Mouse (Mus musculus) hindbrain, embryonic 15.5 days (tissue): ENCODE results near the gene Gpr88. TPM values are rescaled to one million over a fixed set of nuclear protein-coding genes. Genes with fewer than 3 reads are reported as not detected.

ENCODE experiments used
- ATAC-seq: fragments of 200-750 bp; cut with Nextera tagmentation; 2 replicates; pipeline ENCODE4 v1.8.0; 2017; ENCODE audit warnings: low read depth, moderate number of reproducible peaks, moderate TSS enrichment; ENCODE audit not compliant: low FRiP score
- H3K27ac ChIP-seq: fragments of 300-500 bp; sonication (generic); replicated peaks from 2 replicates; pipeline ENCODE4 v1.5.1; 2015; ENCODE audit warnings: mild to moderate bottlenecking, inconsistent platforms
- H3K27me3 ChIP-seq: fragments of 300-500 bp; sonication (generic); 2 replicates; pipeline ENCODE4 v1.6.1; 2015; ENCODE audit warnings: control low read depth, inconsistent platforms
- H3K36me3 ChIP-seq: fragments of 300-500 bp; sonication (generic); 2 replicates; pipeline ENCODE4 v1.6.1; 2015; ENCODE audit warnings: control low read depth, inconsistent platforms
- H3K4me1 ChIP-seq: fragments of 300-500 bp; sonication (generic); replicated peaks from 2 replicates; pipeline ENCODE4 v1.6.1; 2015; ENCODE audit warnings: control low read depth, inconsistent platforms
- H3K4me2 ChIP-seq: fragments of 300-500 bp; sonication (generic); 2 replicates; pipeline ENCODE4 v1.6.1; 2015; ENCODE audit warnings: moderate library complexity, mild to moderate bottlenecking, inconsistent platforms
- H3K4me3 ChIP-seq: fragments of 300-500 bp; sonication (generic); 2 replicates; pipeline ENCODE4 v1.5.1; 2015; ENCODE audit warnings: mild to moderate bottlenecking, inconsistent platforms
- H3K9ac ChIP-seq: fragments of 300-500 bp; sonication (generic); 2 replicates; pipeline ENCODE4 v1.6.1; 2015; ENCODE audit warnings: inconsistent platforms
- H3K9me3 ChIP-seq: fragments of 300-500 bp; sonication (generic); 2 replicates; pipeline ENCODE4 v1.6.1; 2016; ENCODE audit warnings: control low read depth, inconsistent platforms
- WGBS: fragments of 180-500 bp; shearing (Covaris S2); methylation state at CpG from one replicate; pipeline ENCODE4 v1.1.7; 2015; 5-methylcytosine and 5-hydroxymethylcytosine counted together
- polyA plus RNA-seq: library from polyadenylated mRNA; unstranded; fragments of >200 nt; fragmentation: Nextera tagmentation; extraction: Ambion mirVana; gene quantifications from 2 replicates; pipeline ENCODE4 v1.2.1, GENCODE M21; 2015

Gene Gpr88
- polyA plus RNA-seq, 1 experiment from 2014 or later = 6.3 TPM

DNA sequence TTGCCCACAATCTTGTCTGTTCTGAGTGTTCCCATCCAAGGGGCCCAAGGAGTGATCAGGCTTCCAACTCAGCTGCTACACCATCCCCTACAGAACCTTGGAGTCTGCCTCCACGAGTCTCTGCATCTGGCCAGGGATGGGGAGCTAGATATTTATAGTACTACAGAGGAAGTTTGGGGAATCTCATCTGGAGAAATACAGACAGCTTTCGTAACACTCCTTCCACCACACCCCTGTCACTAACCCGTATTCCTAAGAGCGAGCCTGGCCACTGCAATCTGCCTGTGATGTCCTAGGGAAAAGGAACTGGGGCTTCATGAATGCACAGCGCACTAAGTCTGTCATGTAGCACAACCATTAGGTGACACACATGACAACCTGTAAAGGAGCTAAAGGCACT is 41.7 kb downstream of the Gpr88 start:
- Histone ChIP-seq H3K36me3 (no peaks in the 10 kb centered on the region), H3K9me3 (no peaks in the 10 kb centered on the region), H3K9ac (no peak overlapping the region), H3K4me2 (no peak overlapping the region), H3K27me3 (no peaks in the 10 kb centered on the region), H3K4me1 (no peaks in the 10 kb centered on the region), H3K4me3 (no peak overlapping the region), H3K27ac (no peak overlapping the region)
- ATAC-seq = no peak
- 92% methylated on average over 5 of the region's 5 CpGs for WGBS

DNA sequence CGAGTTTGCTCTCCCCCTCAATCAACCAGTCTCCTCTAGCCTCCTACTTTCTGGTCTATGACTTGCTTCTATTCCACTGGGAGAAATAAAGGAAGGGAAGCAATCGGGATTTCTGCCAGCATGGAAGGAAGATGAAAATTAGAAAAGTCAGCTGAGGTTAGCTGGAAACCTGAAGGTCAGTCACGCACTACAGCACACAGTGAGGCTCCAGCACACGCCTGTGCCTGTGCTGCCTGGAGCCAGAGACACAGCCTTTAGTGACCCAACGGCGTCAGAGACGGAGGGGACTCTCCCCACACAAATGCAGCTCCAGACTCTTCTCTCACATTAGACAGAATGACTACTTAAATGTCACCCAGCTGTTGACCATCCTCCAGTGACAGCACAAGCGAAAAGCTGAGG is 42.6 kb downstream of the Gpr88 start:
- 60% methylated on average over 8 of the region's 8 CpGs for WGBS
- H3K9ac ChIP-seq = no peak overlapping the region
- ATAC-seq = no peak

GRCm38 (mm10) chr3:116209214-116209613 is 44.1 kb downstream of the Gpr88 start:
- Histone ChIP-seq H3K27ac (no peak overlapping the region), H3K4me1 (no peaks in the 10 kb centered on the region), H3K9ac (no peak overlapping the region), H3K27me3 (no peaks in the 10 kb centered on the region), H3K4me3 (no peak overlapping the region), H3K36me3 (no peaks in the 10 kb centered on the region), H3K9me3 (no peaks in the 10 kb centered on the region), H3K4me2 (no peak overlapping the region)
- 89% methylated on average over 8 of the region's 8 CpGs for WGBS
- ATAC-seq = no peak

More for the DNA sequence above, 42.6 kb downstream of the Gpr88 start:
- Histone ChIP-seq H3K4me2 (no peak overlapping the region), H3K9me3 (no peaks in the 10 kb centered on the region), H3K4me3 (no peak overlapping the region), H3K36me3 (no peaks in the 10 kb centered on the region), H3K4me1 (no peaks in the 10 kb centered on the region), H3K27ac (no peak overlapping the region), H3K27me3 (no peaks in the 10 kb centered on the region)

GRCm38 (mm10) chr3:116206306-116206834 is 46.9 kb downstream of the Gpr88 start:
- no peak overlapping the region for H3K27ac ChIP-seq
- no peak overlapping the region for H3K9ac ChIP-seq
- no peaks in the 10 kb centered on the region for H3K4me1 ChIP-seq
- no peak overlapping the region for H3K4me2 ChIP-seq
- 80% methylated on average over 8 of the region's 8 CpGs for WGBS
- no peaks in the 10 kb centered on the region for H3K9me3 ChIP-seq
- ATAC-seq = no peak
- no peak overlapping the region for H3K4me3 ChIP-seq
- H3K27me3 ChIP-seq = no peaks in the 10 kb centered on the region
- H3K36me3 ChIP-seq = no peaks in the 10 kb centered on the region

- H3K4me1 ChIP-seq = no peaks in the 10 kb centered on the region
- no peak overlapping the region for H3K4me3 ChIP-seq
- no peaks in the 10 kb centered on the region for H3K27me3 ChIP-seq
- no peak overlapping the region for H3K4me2 ChIP-seq
- no peak for ATAC-seq
- WGBS = 81% methylated on average over 13 of the region's 13 CpGs
- no peak overlapping the region for H3K9ac ChIP-seq
- no peaks in the 10 kb centered on the region for H3K9me3 ChIP-seq
- no peak overlapping the region for H3K27ac ChIP-seq
- no peaks in the 10 kb centered on the region for H3K36me3 ChIP-seq
Observed at GRCm38 (mm10) chr3:116205346-116206219, 47.7 kb downstream of the Gpr88 start.

DNA sequence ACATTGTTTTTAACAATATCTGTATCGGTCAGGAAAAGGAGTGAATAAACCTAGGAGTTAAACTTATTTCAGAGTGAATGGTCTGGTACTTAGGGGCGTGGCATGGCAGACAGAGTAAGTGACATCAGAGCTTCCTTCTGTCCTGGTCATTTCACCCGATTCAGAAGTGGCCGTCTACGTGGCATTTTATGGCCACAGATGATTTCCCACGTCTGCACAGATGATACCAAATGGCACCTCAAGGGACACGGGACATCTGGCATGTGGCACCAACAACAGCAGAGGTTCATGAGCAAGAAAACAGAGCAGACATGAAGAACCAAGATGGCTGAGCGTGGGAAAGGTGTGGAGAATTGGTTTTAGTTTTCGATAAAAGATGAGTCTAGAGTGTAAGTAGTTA is 48.7 kb downstream of the Gpr88 start:
- no peak for ATAC-seq

DNA sequence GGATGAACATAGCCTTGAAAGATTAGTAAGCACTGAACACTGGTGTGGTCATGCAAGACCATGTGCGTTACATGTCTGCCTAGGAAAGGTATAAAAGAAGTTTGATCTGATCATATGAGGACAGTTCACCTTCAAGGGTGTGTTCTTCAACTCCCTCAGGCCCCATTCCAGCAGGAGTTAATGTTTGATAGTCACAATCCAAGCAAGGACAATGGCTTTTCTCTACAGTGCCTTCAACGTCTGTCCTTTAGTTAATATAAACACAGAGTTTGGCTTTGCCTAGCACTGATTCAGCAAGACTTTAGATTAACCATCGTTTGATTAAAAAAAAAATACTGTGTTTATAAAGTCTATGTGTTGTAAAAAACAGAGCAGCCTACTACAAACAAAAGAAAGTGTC is 49.4 kb downstream of the Gpr88 start:
- Histone ChIP-seq H3K9me3 (no peaks in the 10 kb centered on the region), H3K9ac (no peak overlapping the region), H3K27me3 (no peaks in the 10 kb centered on the region), H3K4me2 (no peak overlapping the region), H3K4me1 (no peaks in the 10 kb centered on the region), H3K36me3 (no peaks in the 10 kb centered on the region), H3K4me3 (no peak overlapping the region), H3K27ac (no peak overlapping the region)
- 52% methylated on average over 3 of the region's 3 CpGs for WGBS
- ATAC-seq = no peak

More for the DNA sequence above, 48.7 kb downstream of the Gpr88 start:
- no peaks in the 10 kb centered on the region for H3K36me3 ChIP-seq
- H3K27ac ChIP-seq = no peak overlapping the region
- H3K4me1 ChIP-seq = no peaks in the 10 kb centered on the region
- H3K27me3 ChIP-seq = no peaks in the 10 kb centered on the region
- H3K4me2 ChIP-seq = no peak overlapping the region
- H3K9me3 ChIP-seq = no peaks in the 10 kb centered on the region
- no peak overlapping the region for H3K4me3 ChIP-seq
- no peak overlapping the region for H3K9ac ChIP-seq
- 80% methylated on average over 9 of the region's 9 CpGs for WGBS

DNA sequence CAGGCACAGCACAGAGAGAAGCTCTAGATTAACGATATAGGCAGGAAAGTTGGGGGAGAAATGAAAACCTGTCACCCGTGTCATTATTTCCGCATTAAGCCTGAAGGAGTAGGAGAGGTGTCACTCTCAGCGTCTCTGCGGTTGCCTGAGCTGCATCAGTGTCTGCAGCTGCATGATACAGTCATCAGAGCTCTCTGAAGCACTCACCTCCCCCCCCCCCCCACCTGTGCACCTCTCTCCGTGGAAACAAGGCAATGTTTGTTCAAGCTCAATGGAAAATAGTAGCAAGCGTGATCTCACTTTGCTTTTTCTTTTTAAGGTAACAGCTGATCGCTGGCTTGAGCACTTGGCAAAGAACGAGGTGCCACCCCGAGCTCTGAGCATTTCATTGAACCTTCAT is 53.2 kb downstream of the Gpr88 start:
- no peak overlapping the region for H3K27ac ChIP-seq
- WGBS = 64% methylated on average over 10 of the region's 10 CpGs
- no peak for ATAC-seq
- H3K4me3 ChIP-seq = no peak overlapping the region
- no peak overlapping the region for H3K4me2 ChIP-seq
- no peak overlapping the region for H3K9ac ChIP-seq
- H3K36me3 ChIP-seq = no peaks in the 10 kb centered on the region
- no peaks in the 10 kb centered on the region for H3K4me1 ChIP-seq
- H3K27me3 ChIP-seq = no peaks in the 10 kb centered on the region
- no peaks in the 10 kb centered on the region for H3K9me3 ChIP-seq

Other genes with a start within 250 kb of the Gpr88 start
- 16.7 and 21.0 TPM in 2 replicates for gene Slc30a7, start 246.1 kb downstream of the Gpr88 start, polyA plus RNA-seq
- 35.1 and 35.6 TPM in 2 replicates for gene Extl2, start 246.0 kb downstream of the Gpr88 start, polyA plus RNA-seq
- gene Vcam1, start 123.8 kb downstream of the Gpr88 start, polyA plus RNA-seq = 36.2 TPM in 2 replicates
- gene Cdc14a, start 170.5 kb upstream of the Gpr88 start, polyA plus RNA-seq = 3.4 and 3.9 TPM in 2 replicates